ENCODE assay signal across 9 mouse cellular contexts in genomic region chr5:149283009-149283408, GRCm38 (mm10). TPM values are rescaled to one million over a fixed set of nuclear protein-coding genes. Genes with fewer than 3 reads are reported as not detected.
DNase-seq lines count a peak whose midpoint lies in the region; ATAC-seq and TF ChIP-seq lines count a peak whose summit lies in the region.
"Had no signal": no experiment of that assay in that cellular context is flagged by ENCODE, and none has a peak within 500 bp of the region (broad histone marks: within the 10 kb centered on the region; RNA-seq: fewer than 3 reads in every experiment).

No protein-coding gene starts in this region.

- DNase-seq in kidney, adult 2 months = peak; percentile 35
- DNase-seq in CD4-positive helper T cell, adult 2 months (ENCODE audit: low read depth, low spot score) = peak; percentile 38
- peak; percentile 36 for DNase-seq in MN1 (ENCODE audit: low spot score)
- no peak for DNase-seq in gastrocnemius, postnatal 4 days (ENCODE audit: low spot score in 2 of 2)
- DNase-seq in midbrain, embryonic 14.5 days = no peak
- no peak for DNase-seq in heart, adult 11 months
- DNase-seq: adrenal gland, postnatal 10 days had no signal

- H3K9ac ChIP-seq in kidney, embryonic 14.5 days (ENCODE audit: low read depth, low read length) = no peak overlapping the region
- no peak overlapping the region for H3K9ac ChIP-seq in midbrain, embryonic 14.5 days (replicated peaks; ENCODE audit: low read length)

- peaks cover 6% of the 10 kb centered on the region for H3K9me3 ChIP-seq in kidney, embryonic 14.5 days (ENCODE audit: control insufficient read depth, low read length)
- no peaks in the 10 kb centered on the region for H3K9me3 ChIP-seq in midbrain, embryonic 14.5 days (ENCODE audit: control insufficient read depth, low read length)

- H3K4me1 ChIP-seq in kidney, adult 2 months (ENCODE audit: control insufficient read depth, insufficient read depth, low read length) = no peaks in the 10 kb centered on the region
- no peaks in the 10 kb centered on the region for H3K4me1 ChIP-seq in kidney, embryonic 14.5 days (ENCODE audit: control insufficient read depth, insufficient read depth, low read length)
- H3K4me1 ChIP-seq in midbrain, embryonic 14.5 days (ENCODE audit: control insufficient read depth, insufficient read depth, low read length) = peaks cover 8% of the 10 kb centered on the region

- no peak for TF ChIP-seq POLR2A in kidney, adult 2 months (IDR thresholded peaks at IDR 0.05; ENCODE audit: low read depth, low read length)

- peak; percentile 47 for TF ChIP-seq CTCF in kidney, adult 2 months (conservative IDR thresholded peaks at IDR 0.05; ENCODE audit: insufficient read depth, insufficient read length, low read depth, low read length)

- no peak for ATAC-seq in kidney, embryonic 14.5 days (ENCODE audit: low FRiP score, low TSS enrichment)
- ATAC-seq in megakaryocyte progenitor cell, adult 5-6 weeks (replicated peaks; ENCODE audit: poor library complexity) = peak; percentile 54; the same call in 1 of the 2 replicates
- ATAC-seq in midbrain, embryonic 14.5 days (ENCODE audit: low FRiP score, low TSS enrichment) = no peak

- no peaks in the 10 kb centered on the region for H3K27me3 ChIP-seq in kidney, adult 2 months (replicated peaks; ENCODE audit: control insufficient read depth, insufficient read depth, low read length)
- H3K27me3 ChIP-seq in kidney, embryonic 14.5 days (ENCODE audit: control insufficient read depth, insufficient read depth, low read length) = no peaks in the 10 kb centered on the region; the same call in 1 of the 2 replicates
- no peaks in the 10 kb centered on the region for H3K27me3 ChIP-seq in midbrain, embryonic 14.5 days (ENCODE audit: control insufficient read depth, insufficient read depth, low read length)

- no peaks in the 10 kb centered on the region for H3K36me3 ChIP-seq in kidney, adult 2 months (ENCODE audit: control insufficient read depth, insufficient read depth, low read length)
- H3K36me3 ChIP-seq in kidney, embryonic 14.5 days (ENCODE audit: control insufficient read depth, insufficient read depth, low read length) = no peaks in the 10 kb centered on the region
- no peaks in the 10 kb centered on the region for H3K36me3 ChIP-seq in midbrain, embryonic 14.5 days (ENCODE audit: control insufficient read depth, insufficient read depth, low read length)

- no peak overlapping the region for H3K4me3 ChIP-seq in kidney, adult 2 months (ENCODE audit: insufficient read depth, low read depth, low read length)
- H3K4me3 ChIP-seq in kidney, embryonic 14.5 days (ENCODE audit: low read length) = no peak overlapping the region
- no peak overlapping the region for H3K4me3 ChIP-seq in midbrain, embryonic 14.5 days (replicated peaks; ENCODE audit: low read depth, low read length)

- WGBS in kidney, adult 2 months = 92% methylated on average over 2 of the region's 2 CpGs
- WGBS in kidney, embryonic 14.5 days = 84% methylated on average over 2 of the region's 2 CpGs
- 93% methylated on average over 2 of the region's 2 CpGs for WGBS in midbrain, embryonic 14.5 days

- H3K4me2 ChIP-seq in kidney, embryonic 14.5 days (replicated peaks; ENCODE audit: low read depth, low read length) = no peak overlapping the region
- no peak overlapping the region for H3K4me2 ChIP-seq in midbrain, embryonic 14.5 days (ENCODE audit: low read length)

- H3K27ac ChIP-seq in kidney, adult 2 months (ENCODE audit: insufficient read depth, low read depth, low read length) = no peak overlapping the region
- no peak overlapping the region for H3K27ac ChIP-seq in kidney, embryonic 14.5 days (ENCODE audit: low read depth, low read length)
- no peak overlapping the region for H3K27ac ChIP-seq in midbrain, embryonic 14.5 days (replicated peaks; ENCODE audit: low read depth, low read length)

RNA-seq across cellular contexts. Expression of gene Alox5ap, which starts 18.4 kb away (rescaled TPM):
- 12.7 and 15.8 TPM in 2 replicates for polyA plus RNA-seq in kidney, adult 2 months (2012; rRNA removed)
- polyA plus RNA-seq in kidney, embryonic 14.5 days (2014; fragmentation: Nextera tagmentation; extraction: Ambion mirVana) = 12.6 and 12.8 TPM in 2 replicates
- 426 and 442 TPM in 2 replicates for total RNA-seq in megakaryocyte progenitor cell, adult 5-6 weeks (2015)
- 320 and 453 TPM in 2 replicates for total RNA-seq in megakaryocyte progenitor cell, adult 5-6 weeks (2017)
- total RNA-seq in gastrocnemius, postnatal 4 days (2021) = 10 to 100 TPM in 1 of 2 experiments, 1 to 10 TPM in 1; 7.9 to 17.8 TPM
- polyA plus RNA-seq in midbrain, embryonic 14.5 days (2014; fragmentation: Nextera tagmentation; extraction: Ambion mirVana) = 10.9 and 12.2 TPM in 2 replicates

Comparison
In these comparisons a context has a peak if more than half of its experiments do, and no peak if none do; other contexts are left out.
1. DNase-seq: peak in kidney, adult 2 months (single experiment), CD4-positive helper T cell, adult 2 months (single experiment) and MN1 (single experiment); none in gastrocnemius, postnatal 4 days (0 of 2), midbrain, embryonic 14.5 days (single experiment) and heart, adult 11 months (single experiment).